Mouse (Mus musculus): ENCODE measurements at regions not wholly inside any gene's neighbourhood (a gene's known extent, or its start where the extent isn't known, plus 50 kb on each side); places are given as distances from the start of the nearest gene placed in this dataset.
"Not testable (repeated sequence)": the region's sequence is repeated elsewhere in the genome, so short reads cannot be mapped to it uniquely, and the experiment has no call there.

- H3K9ac ChIP-seq (ENCODE audit: insufficient read depth, low read depth, low read length, poor library complexity, severe bottlenecking); H3K4me1 ChIP-seq (ENCODE audit: control insufficient read depth in 2 of 2, insufficient read depth in 2 of 2, low read length in 2 of 2, poor library complexity in 1 of 2); H3K9me3 ChIP-seq (ENCODE audit: control insufficient read depth, insufficient read depth, low read depth, low read length); H3K36me3 ChIP-seq (ENCODE audit: control insufficient read depth, insufficient read depth, low read length, poor library complexity, severe bottlenecking); H3K4me3 ChIP-seq (ENCODE audit: insufficient read depth in 1 of 2, low read depth in 1 of 2, low read length in 2 of 2, poor library complexity in 1 of 2, severe bottlenecking in 1 of 2); H3K27ac ChIP-seq (ENCODE audit: insufficient read depth, low read depth, low read length, poor library complexity, severe bottlenecking); in situ Hi-C loops (cut with MboI; ENCODE audit: low sequenced_read_pairs in 2 of 2, unreplicated experiment in 2 of 2): not testable (repeated sequence)
- peak; percentile 3 for DNase-seq (ENCODE audit: low read depth, low spot score)
Observed at GRCm38 (mm10) chr7:31591135-31591534, 114.4 kb downstream of the Scgb2b7 start.

All from ES-E14 (cell line).